Mouse (Mus musculus): ENCODE measurements around the gene Lpcat2.

DNA sequence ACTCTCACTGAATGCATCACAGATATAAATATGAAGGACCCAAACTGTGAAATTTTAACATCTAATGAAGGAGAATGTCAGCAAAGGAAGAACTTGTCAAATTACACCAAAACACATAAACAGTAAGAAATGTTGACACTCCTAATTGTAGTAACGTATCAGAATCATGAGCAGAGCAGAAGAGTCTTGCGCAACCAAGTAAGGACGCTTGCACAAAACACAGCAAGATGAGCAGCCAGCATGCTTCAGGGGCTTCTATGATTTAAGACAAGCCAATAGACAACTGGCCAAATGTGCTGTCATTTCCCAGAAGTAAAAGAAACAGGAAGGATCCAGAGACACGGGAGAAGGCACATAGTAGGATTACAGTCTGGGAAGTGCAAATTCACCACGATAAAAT lies 98.9 kb downstream of the Lpcat2 start:
- no peak for TF ChIP-seq POLR2A (IDR thresholded peaks at IDR 0.05; ENCODE audit: control insufficient read depth, extremely low read depth, insufficient read depth, low read length, poor library complexity)
- TF ChIP-seq CTCF (IDR thresholded peaks at IDR 0.05; ENCODE audit: borderline replicate concordance, control insufficient read depth, extremely low read depth, insufficient read depth, low read length, poor library complexity) = no peak

Measured in thymus, adult 2 months (tissue).